Mouse (Mus musculus) gastrocnemius, adult 18-20 months (tissue): ENCODE measurements around the gene Akap8. TPM values are rescaled to one million over a fixed set of nuclear protein-coding genes. Genes with fewer than 3 reads are reported as not detected.

ENCODE experiments used
- total RNA-seq, 2 experiments: library from RNA; stranded (reverse); gene quantifications; 2 replicates each; pipeline ENCODE4 v1.2.3; 2021

The Akap8 gene
- total RNA-seq, 2 experiments from 2014 or later: 32.0 to 37.5 TPM

Other genes starting within 250 kb of the Akap8 start
- gene Notch3, start 154.4 kb downstream of the Akap8 start, total RNA-seq: 10 to 100 TPM in 1 of 2 experiments, 1 to 10 TPM in 1; 9.6 to 12.5 TPM
- under 1 TPM; 0.18 to 0.19 TPM for gene Ephx3, start 131.7 kb downstream of the Akap8 start, total RNA-seq
- gene Brd4, start 36.5 kb downstream of the Akap8 start, total RNA-seq: 10 to 100 TPM; 41.0 to 47.3 TPM
- 10 to 100 TPM; 29.2 to 30.6 TPM for gene Akap8l, start 29.4 kb upstream of the Akap8 start, total RNA-seq
- gene Wiz, start 68.2 kb upstream of the Akap8 start, total RNA-seq: 10 to 100 TPM; 13.1 to 14.5 TPM
- gene Rasal3, start 82.3 kb upstream of the Akap8 start, total RNA-seq: under 1 TPM; 0.09 to 0.85 TPM
- gene Pglyrp2, start 102.9 kb upstream of the Akap8 start, total RNA-seq: not detected
- gene Cyp4f39, start 131.5 kb upstream of the Akap8 start, total RNA-seq: 10 to 100 TPM in 1 of 2 experiments, 1 to 10 TPM in 1; 2.2 to 14.1 TPM
- 1 to 10 TPM; 1.3 to 1.5 TPM for gene Cyp4f17, start 184.8 kb upstream of the Akap8 start, total RNA-seq
- gene Cyp4f16, start 215.3 kb upstream of the Akap8 start, total RNA-seq: 1 to 10 TPM in 1 of 2 experiments, under 1 TPM in 1; 0.78 to 1.7 TPM